Mouse (Mus musculus): Measurements from ENCODE around the gene Vmn2r53.
"Not testable (repeated sequence)": the region's sequence is repeated elsewhere in the genome, so short reads cannot be mapped to it uniquely, and the experiment has no call there.

GRCm38 (mm10) chr7:12640219-12640618 lies 31.6 kb upstream of the Vmn2r53 start, which contains the start of gene Vmn2r54:
- TF ChIP-seq CTCF, EP300 (IDR thresholded peaks at IDR 0.05; ENCODE audit: low read depth): not testable (repeated sequence)
